7 mouse cellular contexts compared by ENCODE assay signal in the genomic region with DNA sequence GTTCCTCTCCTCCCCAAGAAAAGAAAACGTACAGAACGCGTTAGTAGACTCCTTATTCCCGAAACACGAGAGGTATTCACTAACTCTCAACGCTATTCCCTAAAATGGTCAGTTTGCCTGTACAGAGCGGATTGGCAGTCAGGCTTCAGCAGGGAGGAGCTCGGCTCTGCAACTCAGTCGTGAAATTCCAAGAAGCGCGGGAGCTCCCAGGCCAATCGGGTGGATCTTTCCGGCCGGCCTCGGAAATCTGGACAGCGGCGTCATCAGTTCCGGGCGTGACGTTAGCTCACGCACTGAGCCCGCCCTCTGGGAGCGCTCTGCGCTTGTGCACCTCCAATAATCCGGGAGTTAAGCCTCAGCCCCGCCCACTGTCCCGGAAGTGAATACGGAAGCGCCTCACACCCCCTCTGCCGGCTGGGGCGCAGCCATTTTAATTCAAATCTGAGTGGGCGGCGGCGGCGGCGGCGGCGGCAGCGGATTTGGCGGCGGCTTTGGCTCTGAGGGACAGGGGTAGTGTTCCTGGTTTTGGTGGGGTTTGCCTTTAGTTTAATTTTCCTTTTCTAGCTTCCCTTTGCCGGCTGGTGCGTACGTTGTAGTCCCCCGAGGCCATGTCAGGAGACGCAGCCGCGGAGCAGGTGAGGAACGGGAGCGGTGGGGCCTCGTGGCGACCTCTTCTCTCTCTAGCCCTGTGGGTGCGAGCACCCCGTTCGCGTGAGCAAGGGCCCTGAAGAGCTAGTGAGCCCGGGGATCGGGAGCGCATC. TPM values are rescaled to one million over a fixed set of nuclear protein-coding genes. Genes with fewer than 3 reads are reported as not detected.
DNase-seq lines count a peak whose midpoint lies in the region; ATAC-seq and TF ChIP-seq lines count a peak whose summit lies in the region.

TSS of gene Cstf3 (plus strand) at position 456 of the 761 bp plus-strand sequence.

- intact Hi-C loops in left cerebral cortex, postnatal 4 days (cut with DNase I): no loop called here

- H3K36me3 ChIP-seq in embryonic facial prominence, embryonic 10.5 days (replicated peaks): peaks cover 14% of the 10 kb centered on the region
- H3K36me3 ChIP-seq in intestine, postnatal 0 days (ENCODE audit: control insufficient read depth, insufficient read depth): no peaks in the 10 kb centered on the region
- H3K36me3 ChIP-seq in midbrain, embryonic 12.5 days: no peaks in the 10 kb centered on the region
- peaks cover 1% of the 10 kb centered on the region; the same call in 1 of the 2 replicates for H3K36me3 ChIP-seq in small intestine, adult 2 months (ENCODE audit: control insufficient read depth, insufficient read depth, low read length)

- H3K27ac ChIP-seq in embryonic facial prominence, embryonic 10.5 days (replicated peaks): peak within 1 kb of the TSS; percentile 97
- peak within 1 kb of the TSS; percentile 71 for H3K27ac ChIP-seq in intestine, postnatal 0 days (ENCODE audit: low read depth, low read length)
- peak within 1 kb of the TSS; percentile 86 for H3K27ac ChIP-seq in midbrain, embryonic 12.5 days (replicated peaks)
- H3K27ac ChIP-seq in small intestine, adult 2 months (ENCODE audit: insufficient read depth, low read depth, low read length): peak within 1 kb of the TSS; percentile 61

- peak; percentile 59 for TF ChIP-seq CTCF in intestine, postnatal 0 days (IDR thresholded peaks at IDR 0.05; ENCODE audit: low read depth)
- TF ChIP-seq CTCF in small intestine, adult 2 months (IDR thresholded peaks at IDR 0.05; ENCODE audit: extremely low read depth, insufficient read length, insufficient replicate concordance, low read depth, low read length): no peak

- peak within 1 kb of the TSS; percentile 79 for H3K9ac ChIP-seq in intestine, postnatal 0 days (ENCODE audit: low read depth, low read length)
- peak within 1 kb of the TSS; percentile 90 for H3K9ac ChIP-seq in midbrain, embryonic 12.5 days (replicated peaks)

- H3K27me3 ChIP-seq in embryonic facial prominence, embryonic 10.5 days (replicated peaks; ENCODE audit: low read depth, poor library complexity, severe bottlenecking): no peaks in the 10 kb centered on the region
- no peaks in the 10 kb centered on the region for H3K27me3 ChIP-seq in intestine, postnatal 0 days (replicated peaks; ENCODE audit: control insufficient read depth, insufficient read depth, low read length)
- H3K27me3 ChIP-seq in midbrain, embryonic 12.5 days: no peaks in the 10 kb centered on the region
- no peaks in the 10 kb centered on the region for H3K27me3 ChIP-seq in small intestine, adult 2 months (ENCODE audit: control insufficient read depth, insufficient read depth, low read length)

- H3K4me3 ChIP-seq in embryonic facial prominence, embryonic 10.5 days: peak within 1 kb of the TSS; percentile 91
- H3K4me3 ChIP-seq in intestine, postnatal 0 days (ENCODE audit: low read depth, low read length): peak within 1 kb of the TSS; percentile 79
- peak within 1 kb of the TSS; percentile 74 for H3K4me3 ChIP-seq in midbrain, embryonic 12.5 days
- H3K4me3 ChIP-seq in small intestine, adult 2 months (ENCODE audit: low read depth, low read length): peak within 1 kb of the TSS; percentile 98

- under 1% methylated on average over 59 of the region's 59 CpGs for WGBS in embryonic facial prominence, embryonic 10.5 days
- WGBS in intestine, postnatal 0 days: under 1% methylated on average over 58 of the region's 59 CpGs
- WGBS in midbrain, embryonic 12.5 days: under 1% methylated on average over 59 of the region's 59 CpGs
- under 1% methylated on average over 59 of the region's 59 CpGs for WGBS in small intestine, adult 2 months

- H3K4me1 ChIP-seq in embryonic facial prominence, embryonic 10.5 days: peaks cover 20% of the 10 kb centered on the region
- H3K4me1 ChIP-seq in intestine, postnatal 0 days (replicated peaks; ENCODE audit: control insufficient read depth, insufficient read depth, low read length): no peaks in the 10 kb centered on the region
- H3K4me1 ChIP-seq in midbrain, embryonic 12.5 days: peaks cover 19% of the 10 kb centered on the region
- no peaks in the 10 kb centered on the region; the same call in 1 of the 2 replicates for H3K4me1 ChIP-seq in small intestine, adult 2 months (ENCODE audit: control insufficient read depth, insufficient read depth, insufficient read length, low read length)

- H3K4me2 ChIP-seq in intestine, postnatal 0 days (replicated peaks; ENCODE audit: low read depth): peak within 1 kb of the TSS; percentile 62
- peak within 1 kb of the TSS; percentile 74 for H3K4me2 ChIP-seq in midbrain, embryonic 12.5 days (replicated peaks)

- no peaks in the 10 kb centered on the region for H3K9me3 ChIP-seq in embryonic facial prominence, embryonic 10.5 days
- H3K9me3 ChIP-seq in intestine, postnatal 0 days (ENCODE audit: control insufficient read depth): no peaks in the 10 kb centered on the region
- H3K9me3 ChIP-seq in midbrain, embryonic 12.5 days: no peaks in the 10 kb centered on the region

- TF ChIP-seq POLR2A in small intestine, adult 2 months (IDR thresholded peaks at IDR 0.05; ENCODE audit: low read depth, low read length): no peak

- ATAC-seq in intestine, postnatal 0 days: peak; percentile 99
- peak; percentile 100 for ATAC-seq in midbrain, embryonic 12.5 days (ENCODE audit: low FRiP score, low read depth)

- peak; percentile 99 for DNase-seq in adrenal gland, postnatal 10 days
- peak; percentile 99 for DNase-seq in embryonic facial prominence, embryonic 10.5 days (ENCODE audit: low spot score)
- DNase-seq in gonadal fat pad, adult 2 months (ENCODE audit: low read depth): peak; percentile 80
- DNase-seq in left cerebral cortex, postnatal 4 days: peak; percentile 99

RNA-seq across cellular contexts. Expression of gene Cstf3, which starts in this region (rescaled TPM):
- total RNA-seq in adrenal gland, postnatal 10 days (2021): 10 to 100 TPM; 31.6 to 40.3 TPM
- 94.8 and 97.0 TPM in 2 replicates for polyA plus RNA-seq in embryonic facial prominence, embryonic 10.5 days (2016; fragmentation: Nextera tagmentation; extraction: Ambion mirVana)
- polyA plus RNA-seq in gonadal fat pad, adult 2 months (2012; rRNA removed): 10.0 and 12.0 TPM in 2 replicates
- polyA plus RNA-seq in intestine, postnatal 0 days (2015; fragmentation: Nextera tagmentation; extraction: Ambion mirVana): 20.5 and 26.2 TPM in 2 replicates
- 10 to 100 TPM; 51.5 to 60.2 TPM for total RNA-seq in left cerebral cortex, postnatal 4 days (2021)
- polyA plus RNA-seq in midbrain, embryonic 12.5 days (2016; fragmentation: Nextera tagmentation; extraction: Ambion mirVana): 112 and 116 TPM in 2 replicates
- polyA plus RNA-seq in small intestine, adult 2 months (2012; rRNA removed): 0.77 and 2.4 TPM in 2 replicates

Comparison
In these comparisons a context has a peak if more than half of its experiments do, and no peak if none do; other contexts are left out.
1. Peak in every context shown above with its lines: DNase-seq, ATAC-seq, H3K4me3 ChIP-seq and H3K27ac ChIP-seq.